Mouse (Mus musculus) kidney, adult 2 months (tissue): ENCODE data around the gene Ralgapa1.
"Not testable (repeated sequence)": the region's sequence is repeated elsewhere in the genome, so short reads cannot be mapped to it uniquely, and the experiment has no call there.

Experiments
- CTCF ChIP-seq: fragments of 200-500 bp; conservative IDR thresholded peaks from 2 replicates; pipeline ENCODE4 v1.5.1; 2011; ENCODE audit warnings: low read depth, mild to moderate bottlenecking, control low read depth, low read length, moderate library complexity, mixed read lengths; ENCODE audit not compliant: insufficient read depth, insufficient read length
- POLR2A ChIP-seq: fragments of 200-500 bp; IDR thresholded peaks from one replicate; pipeline ENCODE4 v1.6.1; 2011; ENCODE audit warnings: low read depth, low read length, control low read depth

DNA sequence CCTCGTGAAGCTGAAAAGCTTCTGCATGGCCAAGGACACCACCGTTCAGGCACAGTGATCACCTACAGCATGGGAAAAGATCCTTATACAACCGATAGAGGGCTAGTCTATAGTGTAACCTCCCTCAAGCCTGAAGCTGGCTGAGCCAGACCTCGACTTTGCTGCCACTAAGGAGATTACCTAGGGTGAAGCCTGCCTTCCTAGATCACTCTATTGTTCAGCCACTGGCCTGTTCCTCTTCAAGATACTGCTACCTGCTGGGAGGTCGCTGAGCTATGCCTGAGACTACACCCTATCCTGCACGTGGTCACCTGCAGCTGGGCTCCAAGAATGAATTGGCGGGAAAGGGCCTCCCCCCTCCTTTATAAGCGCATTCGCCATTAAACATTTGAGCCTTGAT is 234.0 kb downstream of the Ralgapa1 start:
- not testable (repeated sequence) for TF ChIP-seq CTCF, POLR2A
